Comparison of ENCODE assay signal across 8 mouse cellular contexts in genomic region chr10:40882831-40883643, GRCm38 (mm10). TPM values are rescaled to one million over a fixed set of nuclear protein-coding genes. Genes with fewer than 3 reads are reported as not detected.
A peak's percentile ranks its signal among the peaks of the same experiment; 100 is the strongest.
DNase-seq lines count a peak whose midpoint lies in the region; ATAC-seq and TF ChIP-seq lines count a peak whose summit lies in the region.

Gene Cdc40, minus strand, starts transcription at chr10:40883311.
Gene Wasf1, plus strand, starts transcription at chr10:40883475.

- no peaks in the 10 kb centered on the region for H3K9me3 ChIP-seq in hindbrain, postnatal 0 days (ENCODE audit: low read length)

- peak; percentile 97 for ATAC-seq in common myeloid progenitor, adult 5-6 weeks (replicated peaks; ENCODE audit: low read depth, poor library complexity, severe bottlenecking)
- peak; percentile 98 for ATAC-seq in hindbrain, postnatal 0 days
- ATAC-seq in megakaryocyte, adult 5-6 weeks (ENCODE audit: poor library complexity, severe bottlenecking) = peak; percentile 96

- peak within 1 kb of the TSS; percentile 93 for H3K27ac ChIP-seq in gastrocnemius, adult 2 months
- peak within 1 kb of the TSS; percentile 99 for H3K27ac ChIP-seq in hindbrain, postnatal 0 days
- peak within 1 kb of the TSS; percentile 100 for H3K27ac ChIP-seq in left cerebral cortex, adult 2 months

- intact Hi-C loops in gastrocnemius, adult 2 months (cut with DNase I) = loop anchor here (10.0 kb wide), 3 partner anchors 198 to 422 kb away; partner anchors contain the start of genes Ak9, Fig4 and Mettl24
- intact Hi-C loops in left cerebral cortex, adult 2 months (cut with DNase I) = loop anchor here (2.0 to 5.0 kb wide), 2 partner anchors 89 to 244 kb away; no protein-coding TSS in a partner anchor

- DNase-seq in ZHBTc4 (ENCODE audit: low read depth, low spot score) = peak; percentile 99
- DNase-seq in gastrocnemius, adult 2 months = peak; percentile 96
- peak; percentile 99 for DNase-seq in hindbrain, postnatal 0 days (ENCODE audit: low spot score)
- peak; percentile 97 to 98 for DNase-seq in left cerebral cortex, adult 2 months (ENCODE audit: extremely low spot score in 1 of 2, low spot score in 2 of 2)
- DNase-seq in right cerebral cortex, adult 2 months (ENCODE audit: low spot score in 2 of 2) = peak; percentile 99
- DNase-seq in urinary bladder, postnatal 14 days (ENCODE audit: low spot score) = peak; percentile 95

- H3K36me3 ChIP-seq in hindbrain, postnatal 0 days (ENCODE audit: insufficient read depth, low read length) = no peaks in the 10 kb centered on the region

- under 1% methylated on average over 44 of the region's 44 CpGs for WGBS in hindbrain, postnatal 0 days

- H3K4me3 ChIP-seq in gastrocnemius, adult 2 months = peak within 1 kb of the TSS; percentile 88
- peak within 1 kb of the TSS; percentile 93 for H3K4me3 ChIP-seq in hindbrain, postnatal 0 days (ENCODE audit: low read length)
- peak within 1 kb of the TSS; percentile 64 for H3K4me3 ChIP-seq in left cerebral cortex, adult 2 months

- TF ChIP-seq CTCF in gastrocnemius, adult 2 months (IDR thresholded peaks at IDR 0.05) = no peak; the same call in 1 of the 2 replicates
- no peak for TF ChIP-seq CTCF in hindbrain, postnatal 0 days (IDR thresholded peaks at IDR 0.05; ENCODE audit: low read depth)
- no peak for TF ChIP-seq CTCF in left cerebral cortex, adult 2 months (IDR thresholded peaks at IDR 0.05)

- peaks cover 5% of the 10 kb centered on the region; the same call in 1 of the 2 replicates for H3K4me1 ChIP-seq in hindbrain, postnatal 0 days (ENCODE audit: insufficient read depth, low read length)

- H3K27me3 ChIP-seq in hindbrain, postnatal 0 days (ENCODE audit: insufficient read depth, low read length) = no peaks in the 10 kb centered on the region

- peak within 1 kb of the TSS; percentile 74 for H3K4me2 ChIP-seq in hindbrain, postnatal 0 days (ENCODE audit: low read depth, low read length)

- peak within 1 kb of the TSS; percentile 95 for H3K9ac ChIP-seq in hindbrain, postnatal 0 days (replicated peaks; ENCODE audit: low read length)

RNA-seq across cellular contexts. Expression of gene Cdc40, which starts in this region (rescaled TPM):
- total RNA-seq in common myeloid progenitor, adult 5-6 weeks (2017) = 36.5 and 41.3 TPM in 2 replicates
- 1 to 10 TPM; 6.3 to 8.3 TPM for total RNA-seq in gastrocnemius, adult 2 months (2021)
- 15.7 and 17.5 TPM in 2 replicates for total RNA-seq in hindbrain, postnatal 0 days (2014; rRNA removed)
- polyA plus RNA-seq in hindbrain, postnatal 0 days (2015; fragmentation: Nextera tagmentation; extraction: Ambion mirVana) = 13.4 and 16.0 TPM in 2 replicates
- total RNA-seq in left cerebral cortex, adult 2 months (2021) = 10 to 100 TPM; 43.6 to 46.7 TPM
- 79.0 and 83.3 TPM in 2 replicates for total RNA-seq in megakaryocyte, adult 5-6 weeks (2015)
- total RNA-seq in megakaryocyte, adult 5-6 weeks (2017) = 37.7 and 39.5 TPM in 2 replicates

RNA-seq across cellular contexts. Expression of gene Wasf1, which starts in this region (rescaled TPM):
- total RNA-seq in common myeloid progenitor, adult 5-6 weeks (2017) = not detected in 2 replicates
- total RNA-seq in gastrocnemius, adult 2 months (2021) = under 1 TPM; 0.38 to 0.61 TPM
- total RNA-seq in hindbrain, postnatal 0 days (2014; rRNA removed) = 25.5 and 25.7 TPM in 2 replicates
- polyA plus RNA-seq in hindbrain, postnatal 0 days (2015; fragmentation: Nextera tagmentation; extraction: Ambion mirVana) = 94.3 and 104 TPM in 2 replicates
- 100 to 1,000 TPM; 248 to 256 TPM for total RNA-seq in left cerebral cortex, adult 2 months (2021)
- 0.32 TPM in 1 of 2 replicates, not detected in the other for total RNA-seq in megakaryocyte, adult 5-6 weeks (2015)
- not detected in 2 replicates for total RNA-seq in megakaryocyte, adult 5-6 weeks (2017)

Comparison
In these comparisons a context has a peak if more than half of its experiments do, and no peak if none do; other contexts are left out.
1. Peak in every context shown above with its lines: DNase-seq, ATAC-seq, H3K4me3 ChIP-seq and H3K27ac ChIP-seq.
2. RNA of gene Wasf1 (total RNA-seq): 248 to 256 TPM in left cerebral cortex, adult 2 months and 25.5 to 25.7 TPM in hindbrain, postnatal 0 days; 0.38 to 0.61 TPM in gastrocnemius, adult 2 months, not detected in common myeloid progenitor, adult 5-6 weeks and 0.32 TPM in megakaryocyte, adult 5-6 weeks; every median in the first group is over 10 times any median in the second.